Mouse (Mus musculus) layer of hippocampus, adult 18-20 months (tissue): ENCODE data around the gene Nos1ap. TPM values are rescaled to one million over a fixed set of nuclear protein-coding genes. Genes with fewer than 3 reads are reported as not detected.

Source experiments
- DNase-seq, 2 experiments: peaks; one replicate each; pipeline ENCODE4 v3.0.0; 2022; ENCODE audit warnings: low spot score in 2 of 2
- total RNA-seq, 2 experiments: library from RNA; stranded (reverse); gene quantifications; 2 replicates each; pipeline ENCODE4 v1.2.3; 2021

Nos1ap gene
- total RNA-seq, 2 experiments from 2014 or later, result 187 to 213 TPM

DNA sequence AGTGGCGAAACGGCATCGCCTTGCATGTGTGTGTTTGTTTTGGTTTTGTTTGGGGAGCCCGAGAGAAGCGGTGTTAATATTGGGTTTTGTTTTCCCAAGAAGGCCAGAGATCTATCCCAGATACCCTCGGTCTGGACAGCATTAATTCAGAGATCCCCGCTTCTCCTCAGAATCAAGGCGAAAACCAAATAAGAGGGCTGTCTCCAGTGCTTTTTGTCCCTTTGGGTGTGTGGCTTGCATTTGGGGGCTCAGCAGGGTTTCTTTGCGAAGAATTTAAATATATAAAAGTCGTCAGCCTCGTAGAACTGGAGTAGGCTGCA is 340 bp upstream of the Nos1ap start:
- DNase-seq, result no peak

DNA sequence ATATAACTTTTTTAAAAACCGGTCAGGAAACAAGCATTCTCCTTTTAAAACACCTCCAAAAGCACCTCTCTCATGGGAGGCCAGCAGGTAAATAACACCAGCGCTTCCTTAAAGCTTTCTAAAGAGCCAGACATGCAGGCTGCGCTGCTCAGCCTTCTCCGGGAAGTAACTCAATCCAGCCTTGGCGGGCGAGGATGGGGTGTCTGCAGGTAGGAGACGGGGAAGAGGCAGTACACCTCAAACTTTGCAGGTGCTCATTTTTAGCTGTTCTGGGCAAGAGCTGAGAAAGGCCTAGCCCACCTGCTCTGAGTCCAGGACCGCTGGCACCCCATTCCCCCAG is 812 bp downstream of the Nos1ap start:
- no peak for DNase-seq

DNA sequence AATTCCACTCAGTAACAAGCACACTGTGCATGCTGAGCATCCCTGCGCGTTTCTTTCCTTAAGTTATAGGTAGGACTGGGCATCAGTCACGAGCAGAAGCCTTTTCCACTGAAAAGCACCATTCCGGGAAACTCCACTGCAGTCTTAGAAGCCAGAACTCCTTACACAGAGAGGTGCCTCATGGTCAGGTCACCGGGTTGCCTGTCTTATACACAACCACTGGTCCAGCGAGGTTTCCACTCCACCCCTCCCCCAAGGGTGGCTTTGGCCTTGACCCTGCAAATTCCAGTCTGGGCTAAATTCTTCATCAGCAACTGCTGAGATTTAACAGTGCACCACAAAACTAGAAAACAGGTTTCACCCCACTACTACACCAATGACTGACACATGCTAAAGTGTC is 1.3 kb downstream of the Nos1ap start:
- DNase-seq, result no peak

DNA sequence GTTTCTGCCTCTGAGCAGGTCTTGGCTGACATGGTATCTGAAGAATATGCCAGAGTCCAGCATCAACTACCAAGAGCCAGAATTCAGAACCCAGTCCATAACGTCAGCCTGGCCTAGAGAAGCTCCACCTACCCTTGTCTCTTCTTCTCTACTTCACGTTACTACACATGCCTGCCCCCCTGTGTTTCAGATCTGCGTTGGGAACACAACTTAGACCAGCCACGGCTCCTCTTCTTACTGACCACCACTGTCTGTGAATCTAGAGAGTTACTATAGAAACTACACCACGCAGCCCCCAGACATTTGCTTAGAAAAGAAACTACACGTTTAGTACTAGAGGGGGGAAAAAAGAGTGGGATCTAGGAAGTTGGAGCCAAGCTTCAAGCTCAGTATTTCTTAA is 2.9 kb downstream of the Nos1ap start:
- DNase-seq, result no peak

DNA sequence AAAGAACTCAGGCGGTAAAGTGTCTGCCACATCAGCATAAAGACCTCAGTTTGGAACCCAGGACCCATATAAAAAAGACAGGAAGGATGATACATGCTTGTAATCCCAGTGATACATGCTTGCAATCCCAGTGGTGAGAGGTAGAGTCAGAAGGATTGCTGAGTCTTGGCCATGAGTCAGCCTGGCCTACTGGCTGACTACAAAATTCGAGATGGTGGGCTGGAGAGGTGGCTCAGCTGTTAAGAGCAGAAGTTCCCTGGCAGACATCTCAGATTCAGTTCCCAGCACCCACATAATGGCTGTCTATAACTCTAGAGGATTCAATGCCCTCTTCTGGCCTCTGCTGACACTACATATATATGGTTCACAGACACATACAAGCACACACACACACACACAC is 5.7 kb downstream of the Nos1ap start:
- DNase-seq, result no peak

DNA sequence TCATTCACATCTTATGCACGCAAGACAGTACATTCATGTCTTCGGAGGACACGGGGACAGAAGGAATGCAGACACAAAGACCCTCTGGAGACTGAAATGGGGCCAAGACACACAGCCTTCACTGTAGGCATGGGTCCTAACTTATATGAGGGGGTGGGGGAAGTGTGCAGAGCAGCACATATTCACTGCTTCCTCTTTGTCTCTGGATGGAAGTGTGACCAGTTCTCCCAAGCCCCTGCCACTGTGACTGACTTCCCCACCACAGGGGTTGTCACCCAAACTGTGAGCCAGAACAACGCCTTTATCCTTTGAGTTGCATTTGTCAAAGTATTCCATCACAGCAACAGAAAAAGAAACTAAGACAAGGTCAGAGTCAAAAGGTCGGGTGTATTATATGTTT is 7.3 kb downstream of the Nos1ap start:
- DNase-seq, result no peak

DNA sequence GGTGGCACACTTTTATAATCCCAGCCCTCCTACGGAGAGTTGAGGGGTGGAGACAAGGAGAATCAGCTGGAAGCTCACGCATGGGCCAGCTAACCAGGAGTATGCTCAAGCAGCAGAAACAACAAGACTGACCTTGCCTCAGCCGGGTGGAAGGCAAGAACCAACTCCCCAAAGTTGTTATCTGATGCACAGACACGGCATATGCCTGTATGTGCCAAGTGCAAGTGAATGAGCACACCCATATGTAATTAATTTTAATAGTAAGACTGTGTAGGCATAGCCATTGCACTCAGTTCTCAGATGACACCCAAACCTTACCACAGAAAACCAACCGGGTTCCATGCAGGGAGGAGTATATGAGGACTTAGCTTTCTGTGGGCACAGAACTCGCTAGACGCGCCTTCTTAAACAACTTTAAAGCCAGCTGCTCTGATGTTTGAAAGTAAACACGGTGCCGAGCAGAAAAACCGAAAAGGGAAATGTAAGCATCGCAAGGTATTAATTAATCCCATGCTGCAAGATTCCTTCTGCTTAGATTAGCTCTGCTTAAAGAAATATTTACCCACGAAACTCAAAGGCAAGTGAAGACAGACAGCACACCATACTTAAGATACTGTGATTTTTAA is 9.1 kb downstream of the Nos1ap start:
- DNase-seq, result no peak

DNA sequence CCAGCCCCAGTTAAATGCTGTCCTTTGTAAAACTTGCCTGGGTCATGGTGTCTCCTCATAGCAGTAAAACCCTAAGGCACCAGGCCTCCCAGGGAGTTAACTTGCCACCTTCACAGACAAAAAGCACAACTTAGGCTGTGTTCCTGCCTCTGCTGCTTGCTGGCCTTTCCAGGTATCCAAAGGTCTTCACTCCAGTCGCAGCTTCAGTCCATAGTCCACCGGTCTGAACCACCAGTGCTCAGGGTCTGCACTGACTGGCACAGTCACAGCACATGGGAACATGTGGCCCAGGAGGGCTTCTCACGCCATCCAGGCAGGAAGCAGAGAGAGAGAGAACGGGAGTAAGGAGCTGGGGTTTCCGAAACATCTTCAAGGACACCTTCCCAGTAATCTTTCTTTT is 10.2 kb downstream of the Nos1ap start:
- DNase-seq, result no peak

DNA sequence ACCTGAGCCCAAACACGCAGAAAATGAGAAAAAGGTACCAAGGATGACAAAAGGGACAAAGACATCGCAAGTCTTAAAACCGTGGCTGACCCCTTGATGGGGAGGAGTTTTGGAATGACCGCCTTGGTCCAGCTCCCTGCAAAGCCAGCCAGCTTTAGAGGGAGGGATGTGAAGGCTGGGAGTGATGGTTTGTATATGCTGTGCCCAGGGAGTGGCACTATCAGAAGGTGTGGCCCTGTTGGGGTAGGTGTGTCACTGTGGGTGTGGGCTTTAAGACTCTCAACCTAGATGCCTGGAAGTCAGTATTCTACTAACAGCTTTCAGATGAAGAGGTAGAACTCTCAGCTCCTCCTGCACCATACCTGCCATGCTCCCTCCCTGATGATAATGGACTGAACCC is 10.6 kb downstream of the Nos1ap start:
- DNase-seq, result no peak

DNA sequence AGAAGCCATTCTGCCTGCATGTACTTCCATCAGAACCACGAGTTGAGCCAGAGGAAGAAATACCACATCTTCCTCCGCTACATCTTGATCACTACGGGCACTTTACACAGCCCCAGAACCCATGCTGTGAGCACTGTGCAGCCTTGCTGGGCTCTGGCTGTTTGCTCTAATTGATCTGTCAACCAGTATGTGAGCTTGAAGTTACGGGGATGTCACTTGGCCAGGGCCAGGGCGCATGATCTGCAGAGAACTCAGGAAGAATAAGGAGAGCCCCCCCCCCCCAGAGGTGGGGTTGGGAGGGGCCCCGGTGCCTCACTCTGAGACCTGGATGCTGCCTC is 13.0 kb downstream of the Nos1ap start:
- DNase-seq, result no peak

DNA sequence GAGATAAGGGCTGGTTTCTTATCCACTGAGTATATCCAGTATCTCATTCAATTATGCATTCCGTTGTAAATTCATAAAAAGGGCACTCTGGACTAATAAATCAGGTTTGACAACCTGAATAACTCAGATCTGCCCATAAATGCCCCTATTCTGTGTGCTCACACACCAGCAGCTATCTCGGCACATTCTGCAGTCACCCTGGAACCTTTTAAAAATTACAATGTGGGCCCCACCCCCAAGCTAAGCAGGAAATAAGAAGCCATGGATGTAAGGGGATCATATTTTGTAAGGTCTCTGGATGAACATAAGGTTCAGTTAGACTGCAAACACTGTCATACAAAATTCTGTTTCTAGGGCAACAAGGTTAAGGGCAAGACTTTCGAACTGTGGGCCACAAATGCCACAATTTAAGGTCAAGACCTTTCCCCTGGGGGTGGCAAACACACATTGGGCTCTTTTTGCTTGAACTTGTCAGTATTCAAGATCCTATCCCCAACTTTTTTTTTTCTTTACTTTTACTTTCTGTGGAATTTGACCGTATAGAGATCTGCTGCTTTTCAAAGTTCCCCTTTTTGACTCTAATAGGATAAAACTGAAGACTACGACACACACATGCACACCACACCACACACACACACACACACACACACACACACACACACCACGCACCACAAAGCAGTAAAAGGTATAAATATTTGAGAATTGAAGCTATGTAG is 13.5 kb downstream of the Nos1ap start:
- no peak for DNase-seq

DNA sequence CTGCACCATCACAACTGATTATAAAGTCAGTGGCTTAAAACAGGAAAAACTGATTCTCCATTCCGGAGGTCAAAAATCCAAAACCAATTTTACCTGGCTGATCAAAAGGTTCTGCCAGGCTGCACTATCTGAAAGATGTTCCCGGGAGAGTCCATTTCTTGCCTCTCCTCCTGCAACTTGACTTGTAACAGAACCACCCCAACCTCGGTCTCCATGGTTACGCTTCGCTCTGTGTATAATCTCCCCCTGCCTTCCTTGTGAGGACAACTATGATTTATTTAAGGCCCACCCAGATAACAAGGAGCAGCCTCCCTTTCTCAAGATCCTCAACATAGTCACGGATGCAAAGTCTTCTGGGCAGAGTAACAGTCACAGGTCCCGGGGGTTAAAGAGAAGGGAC is 16.5 kb downstream of the Nos1ap start:
- no peak for DNase-seq

DNA sequence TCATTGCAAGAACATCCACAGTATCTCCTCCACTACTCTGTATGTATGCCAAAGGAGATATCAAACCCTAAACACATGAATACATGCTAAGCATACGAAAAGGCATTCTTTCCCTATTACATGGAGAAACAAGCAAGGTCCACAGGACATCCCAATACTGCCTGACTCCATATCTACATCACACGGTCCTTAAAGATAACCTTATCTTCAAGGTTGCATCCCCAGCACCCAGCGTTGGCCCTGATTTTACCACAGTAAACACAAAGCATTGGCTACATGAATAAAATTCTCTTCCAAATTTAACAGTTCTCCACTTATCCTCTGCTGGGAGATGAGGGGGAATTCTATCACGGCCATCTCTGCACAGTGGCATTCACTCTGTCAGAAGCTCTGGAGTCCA is 22.7 kb downstream of the Nos1ap start:
- no peak for DNase-seq

DNA sequence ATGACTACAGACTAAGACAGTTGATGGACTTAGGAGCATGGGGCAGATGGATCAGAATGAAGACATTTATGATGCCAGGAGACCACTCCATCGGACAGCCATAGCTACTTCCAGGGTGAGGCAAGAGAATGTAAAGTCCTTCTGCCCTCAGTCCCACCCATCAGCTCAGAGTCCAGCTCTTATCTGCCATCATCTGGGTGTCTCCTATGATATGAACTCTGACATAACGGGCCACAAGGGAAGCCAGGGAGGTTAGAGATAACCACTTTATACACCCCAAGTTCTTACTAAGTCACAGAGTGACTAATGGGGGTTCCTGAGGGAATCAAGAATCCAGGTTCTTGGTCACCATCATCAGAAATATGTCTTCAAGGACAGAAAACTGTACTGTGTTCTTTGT is 23.1 kb downstream of the Nos1ap start:
- no peak for DNase-seq

DNA sequence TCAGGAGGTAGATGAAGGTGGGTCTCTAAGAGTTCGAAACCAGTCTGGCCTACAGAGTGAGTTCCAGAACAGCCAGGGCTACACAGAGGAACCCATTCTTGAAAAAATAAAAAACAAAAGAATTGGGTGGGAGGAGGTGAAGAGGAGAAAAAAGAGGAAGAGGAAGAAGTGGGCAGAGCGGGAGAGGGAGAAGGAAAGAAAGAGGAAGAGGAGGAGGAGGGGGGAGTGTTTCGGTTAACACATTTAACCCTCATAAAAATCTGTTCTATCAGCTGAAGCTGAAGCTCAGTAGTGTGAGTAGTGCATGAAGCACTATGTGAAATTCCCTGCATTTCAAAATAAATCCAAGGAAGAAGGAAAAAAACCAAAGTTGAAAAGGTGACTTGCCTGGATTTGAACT is 24.7 kb downstream of the Nos1ap start:
- DNase-seq, result no peak

DNA sequence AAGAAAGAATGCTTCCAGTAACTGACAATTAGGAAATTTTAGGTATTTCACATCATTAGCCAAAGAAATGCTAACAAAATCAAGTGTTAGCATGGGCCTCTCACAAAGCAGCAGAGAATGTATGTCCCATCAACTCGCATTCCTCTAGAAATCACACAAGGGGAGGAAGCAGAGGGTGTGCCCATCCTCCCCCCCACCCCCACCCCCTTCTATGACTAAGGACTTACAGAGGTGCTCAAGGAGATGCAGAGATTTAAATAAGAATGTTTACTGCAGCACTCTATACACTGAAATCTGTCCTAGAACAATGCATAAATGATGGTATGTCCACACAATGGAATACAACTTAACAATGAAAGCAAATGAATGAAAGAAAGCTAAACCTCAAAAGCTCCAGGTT is 27.2 kb downstream of the Nos1ap start:
- no peak for DNase-seq

DNA sequence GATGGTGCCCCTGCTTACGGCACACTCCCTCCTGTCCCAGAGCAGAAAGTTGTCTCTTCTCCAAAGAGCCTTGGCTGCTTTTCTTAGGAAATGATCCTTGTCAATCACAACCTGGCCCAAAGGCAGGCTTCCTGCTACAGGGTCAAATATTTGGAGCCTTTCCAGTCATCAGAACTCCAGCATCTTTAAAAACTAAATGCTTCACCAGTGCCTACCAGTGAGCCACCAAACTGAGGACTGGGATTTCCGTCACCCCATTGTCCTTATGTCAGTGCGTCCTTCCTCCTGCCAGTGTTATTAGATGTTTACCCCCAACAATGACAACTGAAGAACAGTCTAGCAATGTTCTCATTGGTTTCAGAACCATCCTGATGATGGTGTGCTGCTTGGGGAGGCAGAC is 28.9 kb downstream of the Nos1ap start:
- no peak for DNase-seq

DNA sequence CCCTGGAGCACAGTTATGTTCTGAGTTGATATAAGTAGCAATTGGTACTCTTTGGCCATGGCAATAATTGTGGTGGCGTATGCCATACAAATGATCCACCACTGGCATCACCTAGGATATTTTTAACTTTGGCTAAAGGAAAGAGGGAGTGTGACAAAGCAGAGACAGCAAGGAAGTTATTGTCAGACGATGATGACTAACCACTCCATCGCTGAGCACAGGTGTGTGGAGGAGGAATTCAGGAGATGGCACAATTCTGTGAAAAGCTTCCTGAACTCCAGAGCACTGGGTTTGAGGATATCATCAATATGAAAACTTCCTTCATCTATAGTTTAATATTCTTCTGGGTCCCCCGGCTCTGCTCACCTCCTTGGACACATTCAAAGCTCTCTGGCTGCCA is 31.7 kb downstream of the Nos1ap start:
- no peak for DNase-seq

DNA sequence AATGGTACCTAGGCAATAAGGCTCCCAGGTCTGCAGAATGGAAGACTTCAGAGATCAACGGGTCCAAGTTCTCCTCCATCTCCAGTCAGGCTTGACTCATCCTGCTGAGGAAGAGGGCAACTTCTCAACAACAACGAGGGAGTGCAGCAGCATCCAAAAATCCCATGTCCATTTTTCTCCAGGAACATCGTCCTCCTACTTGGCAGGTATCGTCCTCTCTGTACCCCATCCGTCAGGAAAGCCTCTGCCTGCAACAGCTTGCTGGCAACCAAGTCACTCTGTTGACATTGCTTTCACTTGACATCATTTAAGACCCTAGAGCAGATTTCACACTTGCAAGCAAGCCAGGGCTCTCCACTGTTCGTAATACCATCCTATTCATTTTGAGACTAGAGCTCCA is 33.0 kb downstream of the Nos1ap start:
- DNase-seq, result no peak

DNA sequence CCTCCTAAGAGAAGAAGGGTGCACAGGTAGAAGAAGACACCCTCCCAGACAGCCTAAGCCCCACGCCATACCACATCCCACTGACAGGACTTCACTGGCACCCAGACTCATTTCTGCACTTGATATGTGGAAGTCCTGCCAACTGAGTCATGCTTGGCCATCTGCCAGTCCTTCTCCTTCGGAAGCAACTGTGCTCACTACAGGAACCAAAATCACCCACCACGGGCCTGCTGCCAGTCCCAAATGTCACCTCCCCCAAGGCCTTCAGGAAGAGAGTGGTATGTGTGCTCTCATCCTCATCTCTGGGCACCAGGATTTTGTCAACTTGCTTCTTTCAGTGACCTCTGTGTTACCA is 34.7 kb downstream of the Nos1ap start:
- peak; percentile 90 to 97 for DNase-seq

DNA sequence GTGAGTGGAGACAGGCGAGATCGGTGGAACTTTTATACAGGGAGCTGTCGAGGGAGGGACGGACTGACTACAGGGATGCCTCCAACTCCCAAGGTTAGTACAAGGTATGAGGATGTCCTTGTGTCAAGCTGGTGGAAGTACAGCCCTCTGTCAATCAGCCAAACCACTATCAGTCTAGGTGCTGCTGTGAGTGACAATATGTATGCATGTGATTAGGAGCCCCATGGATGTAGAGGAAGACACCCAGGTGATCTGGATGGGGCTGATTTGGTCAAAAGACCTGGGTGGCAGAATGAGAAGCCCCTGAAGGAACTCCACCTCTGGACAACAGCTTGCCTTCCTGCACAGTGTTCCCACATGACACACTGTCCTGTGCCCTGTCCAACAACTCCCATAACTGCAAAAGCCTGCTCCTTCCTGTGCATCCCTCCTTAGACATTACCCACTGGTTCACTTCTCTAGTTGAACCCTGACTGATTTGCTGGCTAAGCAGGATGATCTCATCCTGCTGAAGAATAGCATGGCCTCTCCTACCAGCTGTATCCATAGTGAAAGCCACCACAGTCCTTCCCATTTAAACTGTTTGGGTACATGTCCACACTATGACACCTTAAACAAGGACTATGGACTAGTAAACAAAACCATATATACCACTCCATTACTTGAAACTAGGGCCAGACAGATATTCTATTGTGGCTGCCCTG is 35.3 kb downstream of the Nos1ap start:
- DNase-seq, result no peak

DNA sequence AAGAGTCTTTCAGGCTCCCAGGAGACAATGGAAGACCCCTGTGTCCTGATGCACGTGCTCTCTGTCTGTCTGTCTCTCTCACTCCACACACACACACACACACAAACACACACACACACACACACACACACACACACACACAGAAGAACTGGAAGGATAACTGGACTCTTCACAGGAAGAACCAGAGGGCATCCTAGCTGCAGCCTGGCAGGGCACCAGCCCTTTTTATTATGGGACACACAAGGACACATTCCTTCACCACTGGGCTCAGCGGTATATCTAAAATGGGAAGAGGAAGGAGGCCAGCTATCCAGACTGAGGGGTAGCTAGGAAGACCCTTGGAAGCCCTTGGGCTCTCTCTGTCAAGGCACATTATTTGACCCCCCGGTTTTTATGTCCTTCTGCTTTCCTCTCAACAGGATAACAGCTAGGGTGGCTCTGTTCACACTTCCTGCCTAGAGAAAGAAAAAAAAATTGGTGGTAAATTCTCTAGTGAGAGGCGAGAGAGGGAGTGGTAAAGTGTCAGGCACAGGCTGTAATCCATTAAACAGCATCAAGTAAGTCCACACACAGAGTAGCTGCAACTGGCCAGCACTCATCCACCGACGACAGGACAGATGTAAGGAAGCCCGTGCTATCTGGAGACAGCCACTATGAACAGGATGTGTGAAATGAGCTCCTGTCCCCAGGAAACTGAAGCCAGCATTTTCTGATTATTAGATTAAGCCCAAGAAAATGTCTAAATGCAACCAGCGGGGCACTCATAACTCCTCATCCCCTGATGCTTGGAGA is 38.8 kb downstream of the Nos1ap start:
- no peak for DNase-seq
